25 mouse cellular contexts compared by ENCODE assay signal in the genomic region with DNA sequence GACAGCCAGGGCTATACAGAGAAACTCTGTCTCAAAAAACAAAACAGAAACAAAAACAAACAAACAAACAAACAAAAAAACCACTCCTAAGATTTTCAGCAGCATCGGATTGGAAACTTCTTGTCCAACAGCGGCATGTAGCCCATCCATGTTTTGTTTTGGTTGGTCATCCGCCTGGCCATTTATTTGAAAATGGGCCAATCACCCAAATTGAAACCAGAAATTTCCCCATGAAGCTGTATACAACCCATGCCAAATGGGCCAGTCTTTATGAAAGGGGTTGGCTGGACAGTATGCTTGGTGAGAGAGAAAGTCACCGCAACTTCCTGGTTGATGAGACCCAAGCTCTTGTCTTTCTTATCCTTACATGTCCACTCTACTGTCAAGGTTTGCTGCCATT. TPM values are rescaled to one million over a fixed set of nuclear protein-coding genes. Genes with fewer than 3 reads are reported as not detected.
DNase-seq lines count a peak whose midpoint lies in the region; ATAC-seq and TF ChIP-seq lines count a peak whose summit lies in the region.
"Had no signal": no experiment of that assay in that cellular context is flagged by ENCODE, and none has a peak within 500 bp of the region (broad histone marks: within the 10 kb centered on the region; RNA-seq: fewer than 3 reads in every experiment).

No protein-coding gene starts in this region.

- H3K9me3 ChIP-seq in kidney, embryonic 14.5 days (ENCODE audit: control insufficient read depth, low read length), result no peaks in the 10 kb centered on the region
- no peaks in the 10 kb centered on the region for H3K9me3 ChIP-seq in intestine, embryonic 15.5 days
- H3K9me3 ChIP-seq: G1E had no signal

- no peak for TF ChIP-seq CTCF in kidney, adult 2 months (conservative IDR thresholded peaks at IDR 0.05; ENCODE audit: insufficient read depth, insufficient read length, low read depth, low read length)

- no peak for ATAC-seq in kidney, embryonic 14.5 days (ENCODE audit: low FRiP score, low TSS enrichment)
- no peak for ATAC-seq in intestine, embryonic 15.5 days
- ATAC-seq: activated CD4-positive, CD25-positive, alpha-beta regulatory T cell, adult 4 months; CD4-positive, CD25-positive, alpha-beta regulatory T cell, adult 4 months; Patski had no signal

- H3K36me3 ChIP-seq in kidney, adult 2 months (ENCODE audit: control insufficient read depth, insufficient read depth, low read length), result no peaks in the 10 kb centered on the region
- no peaks in the 10 kb centered on the region for H3K36me3 ChIP-seq in kidney, embryonic 14.5 days (ENCODE audit: control insufficient read depth, insufficient read depth, low read length)
- H3K36me3 ChIP-seq in intestine, embryonic 15.5 days, result no peaks in the 10 kb centered on the region
- H3K36me3 ChIP-seq: G1E had no signal

- 93% methylated on average over 4 of the region's 4 CpGs for WGBS in kidney, adult 2 months
- 94% methylated on average over 4 of the region's 4 CpGs for WGBS in kidney, embryonic 14.5 days
- 95% methylated on average over 4 of the region's 4 CpGs for WGBS in intestine, embryonic 15.5 days

- intact Hi-C loops in heart, postnatal 36 days (cut with DNase I), result no loop called here

- H3K4me3 ChIP-seq in kidney, adult 2 months (ENCODE audit: insufficient read depth, low read depth, low read length), result no peak overlapping the region
- no peak overlapping the region for H3K4me3 ChIP-seq in kidney, embryonic 14.5 days (ENCODE audit: low read length)
- no peak overlapping the region for H3K4me3 ChIP-seq in intestine, embryonic 15.5 days (replicated peaks)

- H3K27ac ChIP-seq in kidney, adult 2 months (ENCODE audit: insufficient read depth, low read depth, low read length), result peak overlapping the region; percentile 97
- H3K27ac ChIP-seq in kidney, embryonic 14.5 days (ENCODE audit: low read depth, low read length), result no peak overlapping the region
- no peak overlapping the region for H3K27ac ChIP-seq in intestine, embryonic 15.5 days

- no peaks in the 10 kb centered on the region for H3K27me3 ChIP-seq in kidney, adult 2 months (replicated peaks; ENCODE audit: control insufficient read depth, insufficient read depth, low read length)
- H3K27me3 ChIP-seq in kidney, embryonic 14.5 days (ENCODE audit: control insufficient read depth, insufficient read depth, low read length), result no peaks in the 10 kb centered on the region
- H3K27me3 ChIP-seq in intestine, embryonic 15.5 days (replicated peaks), result no peaks in the 10 kb centered on the region
- H3K27me3 ChIP-seq: Patski had no signal

- H3K9ac ChIP-seq in kidney, embryonic 14.5 days (ENCODE audit: low read depth, low read length), result no peak overlapping the region
- no peak overlapping the region for H3K9ac ChIP-seq in intestine, embryonic 15.5 days

- no peak for TF ChIP-seq POLR2A in kidney, adult 2 months (IDR thresholded peaks at IDR 0.05; ENCODE audit: low read depth, low read length)

- peaks cover 33% of the 10 kb centered on the region; the same call in 1 of the 2 replicates for H3K4me1 ChIP-seq in kidney, adult 2 months (ENCODE audit: control insufficient read depth, insufficient read depth, low read length)
- H3K4me1 ChIP-seq in kidney, embryonic 14.5 days (ENCODE audit: control insufficient read depth, insufficient read depth, low read length), result peaks cover 6% of the 10 kb centered on the region; the same call in 1 of the 2 replicates
- H3K4me1 ChIP-seq in intestine, embryonic 15.5 days (replicated peaks), result no peaks in the 10 kb centered on the region

- no peak for DNase-seq in kidney, adult 2 months
- DNase-seq in 3T3-L1 (ENCODE audit: low read depth, low spot score), result peak; percentile 21
- DNase-seq in NIH3T3 (ENCODE audit: low read depth), result peak; percentile 73
- DNase-seq in adipocyte (ENCODE audit: low spot score), result peak; percentile 71
- DNase-seq in heart, postnatal 36 days, result no peak
- DNase-seq in spleen, postnatal 14 days (ENCODE audit: low spot score in 2 of 2), result no peak
- DNase-seq: adrenal gland, adult 2 months; adrenal gland, adult 8-10 months; adrenal gland, postnatal 10 days; adrenal gland, postnatal 14 days; adrenal gland, postnatal 25 days; adrenal gland, postnatal 36 days; B cell, adult 2 months; cerebellum, adult 11 months; cerebellum, adult 11-12 months; cerebellum, adult 18-20 months; cerebellum, adult 2 months; cerebellum, adult 8-10 months had no signal

- no peak overlapping the region for H3K4me2 ChIP-seq in kidney, embryonic 14.5 days (replicated peaks; ENCODE audit: low read depth, low read length)
- no peak overlapping the region for H3K4me2 ChIP-seq in intestine, embryonic 15.5 days (replicated peaks)

RNA-seq across cellular contexts. Expression of a gene that starts 6.7 kb away (rescaled TPM):
- 4.2 and 5.9 TPM in 2 replicates for polyA plus RNA-seq in kidney, adult 2 months (2012; rRNA removed)
- 1.8 and 3.3 TPM in 2 replicates for polyA plus RNA-seq in kidney, embryonic 14.5 days (2014; fragmentation: Nextera tagmentation; extraction: Ambion mirVana)
- not detected for total RNA-seq in heart, postnatal 36 days (2021)
- 2.8 and 3.0 TPM in 2 replicates for polyA plus RNA-seq in intestine, embryonic 15.5 days (2015; fragmentation: Nextera tagmentation; extraction: Ambion mirVana)
- total RNA-seq: MEL had no signal
- polyA plus RNA-seq: G1E had no signal

RNA-seq across cellular contexts. Expression of a gene that starts 6.8 kb away (rescaled TPM):
- 215 and 254 TPM in 2 replicates for polyA plus RNA-seq in kidney, adult 2 months (2012; rRNA removed)
- polyA plus RNA-seq in kidney, embryonic 14.5 days (2014; fragmentation: Nextera tagmentation; extraction: Ambion mirVana), result 43.3 and 46.0 TPM in 2 replicates
- 10 to 100 TPM; 10.3 to 11.7 TPM for total RNA-seq in heart, postnatal 36 days (2021)
- polyA plus RNA-seq in intestine, embryonic 15.5 days (2015; fragmentation: Nextera tagmentation; extraction: Ambion mirVana), result 57.7 and 65.5 TPM in 2 replicates

RNA-seq across cellular contexts. Expression of a gene that starts 16.3 kb away (rescaled TPM):
- 9.7 and 11.4 TPM in 2 replicates for polyA plus RNA-seq in kidney, adult 2 months (2012; rRNA removed)
- 59.5 and 72.0 TPM in 2 replicates for polyA plus RNA-seq in kidney, embryonic 14.5 days (2014; fragmentation: Nextera tagmentation; extraction: Ambion mirVana)
- total RNA-seq in heart, postnatal 36 days (2021), result 10 to 100 TPM; 13.2 to 15.2 TPM
- 36.7 and 39.2 TPM in 2 replicates for polyA plus RNA-seq in intestine, embryonic 15.5 days (2015; fragmentation: Nextera tagmentation; extraction: Ambion mirVana)

Comparison
In these comparisons a context has a peak if more than half of its experiments do, and no peak if none do; other contexts are left out.
1. DNase-seq: peak in 3T3-L1 (single experiment), NIH3T3 (single experiment) and adipocyte (single experiment); none in kidney, adult 2 months (single experiment), heart, postnatal 36 days (0 of 2) and spleen, postnatal 14 days (0 of 2).